Mouse (Mus musculus): ENCODE measurements around the gene Gfap. TPM values are rescaled to one million over a fixed set of nuclear protein-coding genes. Genes with fewer than 3 reads are reported as not detected.

The Gfap gene
- not detected in 2 replicates for polyA plus RNA-seq (2012; ENCODE audit: insufficient read depth, low replicate concordance)

GRCm38 (mm10) chr11:102900763-102901162, at the start of gene Gfap:
TSS of gene Gfap (minus strand) at chr11:102900912.
- TF ChIP-seq FLI1 (IDR thresholded peaks at IDR 0.05; ENCODE audit: low read length) (no peak), GATA1 (IDR thresholded peaks at IDR 0.05; ENCODE audit: borderline replicate concordance, low read length) (no peak)
- peaks cover 59% of the 10 kb centered on the region for H3K27me3 ChIP-seq (replicated peaks)
- peak within 1 kb of the TSS; percentile 83 for H3K4me3 ChIP-seq (replicated peaks)
- H3K36me3 ChIP-seq (replicated peaks; ENCODE audit: low read length), result peaks cover 19% of the 10 kb centered on the region
- no peaks in the 10 kb centered on the region for H3K9me3 ChIP-seq
- peaks cover 21% of the 10 kb centered on the region for H3K4me1 ChIP-seq

DNA sequence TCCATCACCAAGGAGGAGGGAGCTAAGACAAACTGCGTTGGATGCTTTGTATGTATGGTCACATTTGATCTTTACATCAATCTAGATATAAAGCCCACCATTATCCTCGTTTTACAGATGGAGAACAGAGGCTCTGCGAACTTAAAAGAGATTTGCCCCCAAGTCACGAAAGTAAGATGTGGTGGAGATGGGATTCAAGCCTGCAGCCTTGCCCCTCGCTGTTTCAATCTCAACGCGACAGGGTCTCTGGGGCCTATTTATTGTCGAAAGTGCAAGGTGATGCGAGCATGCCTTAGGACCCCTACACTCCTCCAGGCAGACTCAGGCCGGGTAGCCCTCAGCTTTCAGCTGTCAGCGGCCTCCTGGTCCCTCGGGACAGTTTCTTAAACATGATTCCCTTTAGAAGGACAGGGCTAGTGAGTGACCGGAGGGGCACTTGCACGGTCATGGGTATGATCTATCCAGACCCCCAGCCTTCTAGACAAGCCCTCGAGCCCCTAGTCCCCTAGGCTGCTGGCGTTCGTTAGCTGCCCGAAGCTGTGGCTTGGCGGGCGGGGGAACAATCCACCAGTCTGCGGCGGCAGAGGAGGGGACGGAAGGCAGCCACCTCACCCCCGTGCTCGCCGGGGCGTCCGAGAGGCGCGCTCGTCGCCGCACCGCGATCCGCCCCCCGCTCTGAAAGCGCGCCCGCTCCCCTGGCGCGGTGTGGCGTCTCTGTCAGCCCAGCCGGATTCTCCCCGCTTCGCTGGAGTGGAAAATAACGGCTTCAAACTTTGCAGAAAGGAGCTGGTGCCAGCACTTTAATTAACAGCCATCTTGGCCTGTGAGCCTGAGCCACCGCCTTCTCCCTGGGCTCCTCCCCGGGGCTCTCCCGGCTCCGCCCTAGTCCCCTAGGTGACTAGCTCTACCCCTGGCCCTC, 47.6 kb upstream of the Gfap start:
- peaks cover 100% of the 10 kb centered on the region for H3K27me3 ChIP-seq (replicated peaks)
- H3K4me3 ChIP-seq (replicated peaks), result peak overlapping the region; percentile 87
- no peak for TF ChIP-seq GATA1 (IDR thresholded peaks at IDR 0.05; ENCODE audit: borderline replicate concordance, low read length)
- TF ChIP-seq FLI1 (IDR thresholded peaks at IDR 0.05; ENCODE audit: low read length), result no peak

DNA sequence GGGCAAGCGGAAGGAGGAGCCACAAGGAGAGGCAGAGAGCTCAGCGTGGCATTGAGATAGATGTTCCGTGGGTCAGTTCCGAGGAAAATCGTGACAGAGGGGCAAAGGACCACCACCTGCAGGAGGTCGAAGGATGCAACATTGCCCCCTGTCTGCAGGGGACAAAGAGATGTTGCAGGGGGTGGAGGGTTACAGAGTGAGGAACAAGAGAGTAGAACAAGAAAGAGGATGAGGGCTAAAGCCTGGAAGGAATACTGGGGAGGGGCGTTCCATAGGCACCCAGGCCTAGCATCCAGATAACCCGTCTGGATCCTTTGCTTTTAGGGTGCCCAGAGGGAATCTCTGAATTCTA, 46.3 kb upstream of the Gfap start:
- peak overlapping the region; percentile 86 for H3K4me3 ChIP-seq (replicated peaks)
- H3K36me3 ChIP-seq (replicated peaks; ENCODE audit: low read length), result no peaks in the 10 kb centered on the region
- H3K9me3 ChIP-seq, result 0 out of 2 replicates have a peak, but pooled peaks cover 4% of the 10 kb centered on the region
- TF ChIP-seq GATA1 (IDR thresholded peaks at IDR 0.05; ENCODE audit: borderline replicate concordance, low read length) (no peak), FLI1 (IDR thresholded peaks at IDR 0.05; ENCODE audit: low read length) (no peak)
- peaks cover 100% of the 10 kb centered on the region for H3K27me3 ChIP-seq (replicated peaks)
- peaks cover 59% of the 10 kb centered on the region for H3K4me1 ChIP-seq

More for the DNA sequence above, 47.6 kb upstream of the Gfap start:
- Histone ChIP-seq H3K4me1 (peaks cover 54% of the 10 kb centered on the region), H3K9me3 (0 out of 2 replicates have a peak, but pooled peaks cover 4% of the 10 kb centered on the region), H3K36me3 (replicated peaks; ENCODE audit: low read length) (no peaks in the 10 kb centered on the region)

GRCm38 (mm10) chr11:102946265-102946991, 45.7 kb upstream of the Gfap start, which contains the start of gene C1ql1:
TSS of gene C1ql1 (minus strand) at chr11:102946688.
- peaks cover 62% of the 10 kb centered on the region for H3K4me1 ChIP-seq
- peaks cover 99% of the 10 kb centered on the region for H3K27me3 ChIP-seq (replicated peaks)
- TF ChIP-seq FLI1 (IDR thresholded peaks at IDR 0.05; ENCODE audit: low read length) (no peak), GATA1 (IDR thresholded peaks at IDR 0.05; ENCODE audit: borderline replicate concordance, low read length) (no peak)
- peak within 1 kb of the TSS; percentile 86 for H3K4me3 ChIP-seq (replicated peaks)
- H3K36me3 ChIP-seq (replicated peaks; ENCODE audit: low read length), result no peaks in the 10 kb centered on the region
- 0 out of 2 replicates have a peak, but pooled peaks cover 4% of the 10 kb centered on the region for H3K9me3 ChIP-seq

GRCm38 (mm10) chr11:102945306-102946264, 44.9 kb upstream of the Gfap start:
- peaks cover 71% of the 10 kb centered on the region for H3K4me1 ChIP-seq
- no peaks in the 10 kb centered on the region for H3K36me3 ChIP-seq (replicated peaks; ENCODE audit: low read length)
- H3K9me3 ChIP-seq, result 0 out of 2 replicates have a peak, but pooled peaks cover 4% of the 10 kb centered on the region
- peaks cover 95% of the 10 kb centered on the region for H3K27me3 ChIP-seq (replicated peaks)
- TF ChIP-seq FLI1 (IDR thresholded peaks at IDR 0.05; ENCODE audit: low read length) (no peak), GATA1 (IDR thresholded peaks at IDR 0.05; ENCODE audit: borderline replicate concordance, low read length) (no peak)
- H3K4me3 ChIP-seq (replicated peaks), result peak overlapping the region; percentile 86

- H3K4me3 ChIP-seq (replicated peaks), result no peak overlapping the region
- no peaks in the 10 kb centered on the region for H3K36me3 ChIP-seq (replicated peaks; ENCODE audit: low read length)
- peaks cover 91% of the 10 kb centered on the region for H3K27me3 ChIP-seq (replicated peaks)
- no peak for TF ChIP-seq FLI1 (IDR thresholded peaks at IDR 0.05; ENCODE audit: low read length)
- H3K9me3 ChIP-seq, result no peaks in the 10 kb centered on the region
- peaks cover 83% of the 10 kb centered on the region for H3K4me1 ChIP-seq
Observed at GRCm38 (mm10) chr11:102941236-102941635, 40.5 kb upstream of the Gfap start.

DNA sequence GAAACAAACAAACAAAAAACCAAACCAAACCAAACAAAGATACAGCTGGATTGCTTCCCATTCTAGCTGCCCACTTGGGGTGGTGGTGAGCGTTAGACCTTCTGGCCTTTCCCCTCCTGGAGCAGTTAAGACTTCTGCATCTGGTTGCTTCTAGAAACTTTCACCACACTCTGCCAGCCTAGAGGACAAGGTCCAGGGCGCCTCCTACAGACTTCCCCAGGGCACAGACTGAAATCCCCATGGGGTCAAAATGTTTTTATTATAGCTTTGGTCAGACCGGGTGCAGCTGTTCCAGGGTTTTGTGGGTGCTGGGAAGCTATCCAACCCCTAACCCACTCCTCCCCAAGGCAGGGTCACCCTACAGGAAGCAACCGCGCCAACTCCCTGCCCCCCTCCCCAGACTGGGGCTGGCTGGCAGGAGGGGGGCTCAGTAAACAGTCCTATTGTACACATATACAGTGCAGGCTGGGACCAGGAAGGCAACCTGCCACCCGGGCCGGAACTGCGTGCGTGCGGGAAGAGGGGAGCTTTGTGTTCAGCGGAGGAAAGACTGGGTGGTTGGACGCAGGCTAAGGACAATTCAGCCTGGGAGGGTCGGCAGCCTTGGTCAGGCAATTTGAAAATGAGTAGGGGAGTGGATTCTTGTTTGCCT, 38.4 kb upstream of the Gfap start:
- H3K4me1 ChIP-seq, result peaks cover 70% of the 10 kb centered on the region
- H3K4me3 ChIP-seq (replicated peaks), result peak overlapping the region; percentile 66
- H3K27me3 ChIP-seq (replicated peaks), result peaks cover 91% of the 10 kb centered on the region
- no peaks in the 10 kb centered on the region for H3K9me3 ChIP-seq
- TF ChIP-seq FLI1 (IDR thresholded peaks at IDR 0.05; ENCODE audit: low read length) (no peak), GATA1 (IDR thresholded peaks at IDR 0.05; ENCODE audit: borderline replicate concordance, low read length) (no peak)
- H3K36me3 ChIP-seq (replicated peaks; ENCODE audit: low read length), result no peaks in the 10 kb centered on the region

DNA sequence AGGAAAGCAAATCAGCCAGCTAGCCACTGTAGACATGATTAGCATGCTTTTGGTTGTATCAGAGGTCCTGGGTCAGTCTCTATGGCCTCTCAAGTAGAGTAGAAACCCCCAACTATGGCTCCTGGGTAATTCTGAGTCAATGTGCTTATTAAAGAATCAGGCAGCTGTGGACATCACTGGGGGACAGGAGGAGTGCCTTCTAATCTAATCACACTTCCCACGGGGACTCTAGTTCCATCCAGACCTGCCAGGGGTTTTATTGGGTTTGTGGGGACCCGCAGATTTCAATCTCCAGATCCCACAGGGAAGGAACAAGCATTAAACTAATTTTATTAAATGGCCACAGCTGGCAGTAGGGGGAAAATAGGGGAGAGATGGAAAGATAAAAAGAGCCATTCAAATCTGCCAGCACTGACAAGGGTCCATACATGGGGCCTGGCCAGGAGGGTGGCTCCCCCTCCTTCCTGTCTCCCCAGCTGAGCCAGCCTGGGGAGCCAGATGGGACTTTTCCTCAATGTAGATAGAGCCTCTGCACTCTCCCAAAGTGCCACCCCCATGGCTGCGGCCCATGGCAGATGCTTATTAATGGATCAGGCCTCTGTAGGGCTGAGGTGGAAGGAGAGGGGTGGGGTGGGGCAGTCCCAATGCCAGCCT, 36.9 kb upstream of the Gfap start:
- peaks cover 89% of the 10 kb centered on the region for H3K27me3 ChIP-seq (replicated peaks)
- no peaks in the 10 kb centered on the region for H3K9me3 ChIP-seq
- H3K36me3 ChIP-seq (replicated peaks; ENCODE audit: low read length), result no peaks in the 10 kb centered on the region
- TF ChIP-seq FLI1 (IDR thresholded peaks at IDR 0.05; ENCODE audit: low read length), result no peak
- TF ChIP-seq GATA1 (IDR thresholded peaks at IDR 0.05; ENCODE audit: borderline replicate concordance, low read length), result no peak
- peaks cover 73% of the 10 kb centered on the region for H3K4me1 ChIP-seq
- no peak overlapping the region for H3K4me3 ChIP-seq (replicated peaks)
